Mouse (Mus musculus) forebrain, embryonic 10.5 days (tissue): ENCODE measurements at regions not wholly inside any gene's neighbourhood (a gene's known extent, or its start where the extent isn't known, plus 50 kb on each side); places are given as distances from the start of the nearest gene placed in this dataset.
A peak's percentile ranks its signal among the peaks of the same experiment; 100 is the strongest.

Source experiments
- DNase-seq: peaks from one replicate; pipeline ENCODE4 v3.0.0-alpha.2; 2017; ENCODE audit warnings: low spot score; ENCODE audit errors: extremely low spot score
- H3K27ac ChIP-seq: fragments of 300-500 bp; sonication (generic); 2 replicates; pipeline ENCODE4 v1.5.1; 2016; ENCODE audit warnings: mild to moderate bottlenecking
- H3K27me3 ChIP-seq: fragments of 300-500 bp; sonication (generic); 2 replicates; pipeline ENCODE4 v1.6.1; 2016; ENCODE audit warnings: mild to moderate bottlenecking; ENCODE audit not compliant: poor library complexity, severe bottlenecking
- H3K36me3 ChIP-seq: fragments of 300-500 bp; sonication (generic); replicated peaks from 2 replicates; pipeline ENCODE4 v1.6.1; 2016; ENCODE audit warnings: mild to moderate bottlenecking, moderate library complexity
- H3K4me1 ChIP-seq: fragments of 300-500 bp; sonication (generic); 2 replicates; pipeline ENCODE4 v1.6.1; 2016
- H3K4me3 ChIP-seq: fragments of 300-500 bp; sonication (generic); 2 replicates; pipeline ENCODE4 v1.5.1; 2016; ENCODE audit warnings: mild to moderate bottlenecking, moderate library complexity
- H3K9me3 ChIP-seq: fragments of 300-500 bp; sonication (generic); 2 replicates; pipeline ENCODE4 v1.6.1; 2016; ENCODE audit warnings: mild to moderate bottlenecking, moderate library complexity
- WGBS: fragments of 180-500 bp; shearing (Covaris S2); methylation state at CpG from one replicate; pipeline ENCODE4 v1.1.7; 2016; 5-methylcytosine and 5-hydroxymethylcytosine counted together

GRCm38 (mm10) chr15:62083347-62083746 lies 1160.5 kb upstream of the A1bg start:
- no peaks in the 10 kb centered on the region for H3K27me3 ChIP-seq
- 84% methylated on average over 3 of the region's 3 CpGs for WGBS
- H3K36me3 ChIP-seq = no peaks in the 10 kb centered on the region
- H3K9me3 ChIP-seq = no peaks in the 10 kb centered on the region
- DNase-seq = no peak
- H3K4me3 ChIP-seq = no peak overlapping the region
- no peak overlapping the region for H3K27ac ChIP-seq
- H3K4me1 ChIP-seq = peaks cover 10% of the 10 kb centered on the region

GRCm38 (mm10) chr15:62082539-62082938 lies 1159.7 kb upstream of the A1bg start:
- Histone ChIP-seq H3K4me1 (peaks cover 10% of the 10 kb centered on the region), H3K9me3 (no peaks in the 10 kb centered on the region), H3K27ac (no peak overlapping the region), H3K4me3 (no peak overlapping the region), H3K36me3 (no peaks in the 10 kb centered on the region), H3K27me3 (no peaks in the 10 kb centered on the region)
- DNase-seq = no peak
- WGBS = 91% methylated on average over 2 of the region's 2 CpGs

- no peaks in the 10 kb centered on the region for H3K27me3 ChIP-seq
- H3K4me3 ChIP-seq = no peak overlapping the region
- H3K4me1 ChIP-seq = peaks cover 10% of the 10 kb centered on the region
- DNase-seq = no peak
- H3K27ac ChIP-seq = 0 out of 2 replicates have a peak overlapping the region, but pooled peaks have one; percentile 20
- 68% methylated on average over 9 of the region's 9 CpGs for WGBS
- H3K9me3 ChIP-seq = no peaks in the 10 kb centered on the region
- no peaks in the 10 kb centered on the region for H3K36me3 ChIP-seq
Measured at GRCm38 (mm10) chr15:62079155-62080109, 1156.6 kb upstream of the A1bg start.

- H3K4me1 ChIP-seq = peaks cover 10% of the 10 kb centered on the region
- DNase-seq = no peak
- H3K27me3 ChIP-seq = no peaks in the 10 kb centered on the region
- 95% methylated on average over 5 of the region's 5 CpGs for WGBS
- H3K9me3 ChIP-seq = no peaks in the 10 kb centered on the region
- no peak overlapping the region for H3K4me3 ChIP-seq
- H3K36me3 ChIP-seq = no peaks in the 10 kb centered on the region
- H3K27ac ChIP-seq = no peak overlapping the region
Measured at GRCm38 (mm10) chr15:62076552-62077234, 1153.9 kb upstream of the A1bg start.

- DNase-seq = no peak
- peaks cover 10% of the 10 kb centered on the region for H3K4me1 ChIP-seq
- H3K9me3 ChIP-seq = no peaks in the 10 kb centered on the region
- 92% methylated on average over 4 of the region's 4 CpGs for WGBS
- H3K36me3 ChIP-seq = no peaks in the 10 kb centered on the region
- no peak overlapping the region for H3K4me3 ChIP-seq
- H3K27ac ChIP-seq = no peak overlapping the region
- H3K27me3 ChIP-seq = no peaks in the 10 kb centered on the region
Measured at GRCm38 (mm10) chr15:62074735-62075134, 1151.9 kb upstream of the A1bg start.

GRCm38 (mm10) chr15:62073595-62073994 lies 1150.8 kb upstream of the A1bg start:
- Histone ChIP-seq H3K36me3 (no peaks in the 10 kb centered on the region), H3K27me3 (no peaks in the 10 kb centered on the region), H3K4me3 (no peak overlapping the region), H3K4me1 (no peaks in the 10 kb centered on the region), H3K9me3 (no peaks in the 10 kb centered on the region), H3K27ac (no peak overlapping the region)
- no peak for DNase-seq
- 92% methylated on average over 5 of the region's 5 CpGs for WGBS

GRCm38 (mm10) chr15:62071311-62071710 lies 1148.5 kb upstream of the A1bg start:
- Histone ChIP-seq H3K4me1 (peaks cover 9% of the 10 kb centered on the region), H3K27ac (no peak overlapping the region), H3K27me3 (no peaks in the 10 kb centered on the region), H3K4me3 (no peak overlapping the region), H3K9me3 (no peaks in the 10 kb centered on the region), H3K36me3 (no peaks in the 10 kb centered on the region)
- DNase-seq = no peak
- WGBS = 92% methylated on average over 2 of the region's 2 CpGs

GRCm38 (mm10) chr15:62068422-62069160 lies 1145.8 kb upstream of the A1bg start:
- WGBS = 86% methylated on average over 11 of the region's 11 CpGs
- Histone ChIP-seq H3K36me3 (no peaks in the 10 kb centered on the region), H3K4me3 (no peak overlapping the region), H3K4me1 (peaks cover 9% of the 10 kb centered on the region), H3K9me3 (no peaks in the 10 kb centered on the region), H3K27ac (no peak overlapping the region), H3K27me3 (no peaks in the 10 kb centered on the region)
- DNase-seq = no peak

- H3K36me3 ChIP-seq = 0 out of 2 replicates have a peak, but pooled peaks cover 1% of the 10 kb centered on the region
- no peak overlapping the region for H3K4me3 ChIP-seq
- H3K9me3 ChIP-seq = no peaks in the 10 kb centered on the region
- H3K4me1 ChIP-seq = peaks cover 9% of the 10 kb centered on the region
- H3K27me3 ChIP-seq = no peaks in the 10 kb centered on the region
- no peak for DNase-seq
- WGBS = 93% methylated on average over 3 of the region's 3 CpGs
- no peak overlapping the region for H3K27ac ChIP-seq
Measured at GRCm38 (mm10) chr15:62064399-62064798, 1141.6 kb upstream of the A1bg start.

- H3K27ac ChIP-seq = no peak overlapping the region
- WGBS = 93% methylated on average over 2 of the region's 2 CpGs
- H3K36me3 ChIP-seq = 0 out of 2 replicates have a peak, but pooled peaks cover 4% of the 10 kb centered on the region
- no peak for DNase-seq
- H3K4me1 ChIP-seq = peaks cover 15% of the 10 kb centered on the region
- H3K4me3 ChIP-seq = no peak overlapping the region
- H3K27me3 ChIP-seq = no peaks in the 10 kb centered on the region
- no peaks in the 10 kb centered on the region for H3K9me3 ChIP-seq
Measured at GRCm38 (mm10) chr15:62057449-62057848, 1134.6 kb upstream of the A1bg start.

GRCm38 (mm10) chr15:62056889-62057288 lies 1134.1 kb upstream of the A1bg start:
- Histone ChIP-seq H3K9me3 (no peaks in the 10 kb centered on the region), H3K4me1 (peaks cover 15% of the 10 kb centered on the region), H3K27ac (no peak overlapping the region), H3K27me3 (no peaks in the 10 kb centered on the region), H3K36me3 (0 out of 2 replicates have a peak, but pooled peaks cover 4% of the 10 kb centered on the region), H3K4me3 (no peak overlapping the region)
- 91% methylated on average over 11 of the region's 11 CpGs for WGBS
- DNase-seq = no peak

GRCm38 (mm10) chr15:62056401-62056800 lies 1133.6 kb upstream of the A1bg start:
- peaks cover 15% of the 10 kb centered on the region for H3K4me1 ChIP-seq
- no peaks in the 10 kb centered on the region for H3K9me3 ChIP-seq
- no peak for DNase-seq
- WGBS = 95% methylated on average over 3 of the region's 3 CpGs
- H3K27me3 ChIP-seq = no peaks in the 10 kb centered on the region
- H3K4me3 ChIP-seq = no peak overlapping the region
- H3K36me3 ChIP-seq = 0 out of 2 replicates have a peak, but pooled peaks cover 4% of the 10 kb centered on the region
- H3K27ac ChIP-seq = no peak overlapping the region
